Mouse (Mus musculus): ENCODE results near the gene Crispld2. TPM values are rescaled to one million over a fixed set of nuclear protein-coding genes. Genes with fewer than 3 reads are reported as not detected.

The Crispld2 gene
- total and polyA plus RNA-seq, 3 experiments: not detected

DNA sequence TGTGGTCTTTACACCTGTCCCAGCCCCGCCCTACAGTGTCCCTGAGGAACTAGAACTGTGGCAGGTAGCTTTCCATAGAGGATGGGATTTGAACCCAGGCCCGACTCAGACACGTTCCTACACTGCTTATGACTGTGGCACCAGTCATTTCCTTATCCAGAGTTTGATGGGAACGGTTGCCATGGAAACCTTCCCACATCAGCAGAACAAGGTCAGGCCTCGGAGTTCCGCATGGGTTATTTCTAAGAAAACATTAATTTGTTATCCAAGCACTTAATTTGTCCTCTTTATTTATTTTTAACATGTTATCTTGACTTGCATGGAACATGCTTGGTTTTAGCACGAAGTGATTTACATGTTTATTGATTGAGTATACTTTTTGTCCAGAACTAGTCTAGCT lies 9.5 kb downstream of the Crispld2 start:
- H3K9me3 ChIP-seq (replicated peaks; ENCODE audit: low read length): no peaks in the 10 kb centered on the region
- no peak overlapping the region for H3K4me2 ChIP-seq (ENCODE audit: insufficient read depth, low read depth, poor library complexity, severe bottlenecking)
- in situ Hi-C loops (cut with MboI; ENCODE audit: low pct_ligation_motif_present, low pct_unique_long_range_greater_than_20kb, low sequenced_read_pairs) (no loop called here), dilution Hi-C loops (cut with MboI; ENCODE audit: extremely low pct_ligation_motif_present, extremely low pct_unique_long_range_greater_than_20kb, low sequenced_read_pairs) (no loop called here)
- no peaks in the 10 kb centered on the region for H3K4me1 ChIP-seq (ENCODE audit: control insufficient read depth in 1 of 2, insufficient read depth in 2 of 2)
- H3K79me2 ChIP-seq (replicated peaks; ENCODE audit: control insufficient read depth, extremely low read depth, insufficient read depth, poor library complexity, severe bottlenecking): no peaks in the 10 kb centered on the region
- no peaks in the 10 kb centered on the region for H3K36me3 ChIP-seq (replicated peaks in 1 of 2; ENCODE audit: control insufficient read depth in 1 of 2, insufficient read depth in 1 of 2, low read length in 1 of 2)
- TF ChIP-seq SMC3 (IDR thresholded peaks at IDR 0.05; ENCODE audit: low read depth, low read length): no peak
- TF ChIP-seq TBP (conservative IDR thresholded peaks at IDR 0.05; ENCODE audit: low read depth, low read length): no peak
- TF ChIP-seq MAX (IDR thresholded peaks at IDR 0.05; ENCODE audit: low read length): no peak
- no peak for TF ChIP-seq ELF1 (IDR thresholded peaks at IDR 0.05; ENCODE audit: low read depth, low read length)
- TF ChIP-seq JUND (conservative IDR thresholded peaks at IDR 0.05; ENCODE audit: low read depth, low read length): no peak
- TF ChIP-seq MAZ (IDR thresholded peaks at IDR 0.05; ENCODE audit: low read depth, low read length): no peak
- TF ChIP-seq KAT2A (IDR thresholded peaks at IDR 0.05; ENCODE audit: insufficient replicate concordance, low read length): no peak
- TF ChIP-seq ZMIZ1 (IDR thresholded peaks at IDR 0.05; ENCODE audit: low read depth, low read length): no peak
- TF ChIP-seq POLR2A (IDR thresholded peaks at IDR 0.05; ENCODE audit: low read depth, low read length): no peak
- TF ChIP-seq ETS1 (conservative IDR thresholded peaks at IDR 0.05; ENCODE audit: low read depth, low read length): no peak
- H3K4me3 ChIP-seq (replicated peaks in 1 of 3; ENCODE audit: low read depth in 2 of 3, low read length in 2 of 3, poor library complexity in 1 of 3): no peak overlapping the region
- peaks cover 73% of the 10 kb centered on the region for H3K27me3 ChIP-seq (replicated peaks)
- no peak overlapping the region for H3K9ac ChIP-seq (ENCODE audit: insufficient read depth, low read depth)
- DNase-seq (ENCODE audit: extremely low read depth): no peak
- H3K27ac ChIP-seq (ENCODE audit: insufficient read depth, low read depth): no peak overlapping the region

GRCm38 (mm10) chr8:120002348-120002747 lies 10.1 kb downstream of the Crispld2 start:
- no peaks in the 10 kb centered on the region for H3K4me1 ChIP-seq (ENCODE audit: control insufficient read depth in 1 of 2, insufficient read depth in 2 of 2)

More at GRCm38 (mm10) chr8:120002348-120002747, 10.1 kb downstream of the Crispld2 start:
- no peak for TF ChIP-seq ETS1 (conservative IDR thresholded peaks at IDR 0.05; ENCODE audit: low read depth, low read length)
- TF ChIP-seq TCF12 (IDR thresholded peaks at IDR 0.05; ENCODE audit: low read depth, low read length): no peak
- no peak for TF ChIP-seq ZNF384 (IDR thresholded peaks at IDR 0.05; ENCODE audit: low read depth, low read length)
- no peak for TF ChIP-seq MEF2A (IDR thresholded peaks at IDR 0.05; ENCODE audit: borderline replicate concordance, low read depth, low read length)
- TF ChIP-seq RCOR1 (conservative IDR thresholded peaks at IDR 0.05; ENCODE audit: low read depth, low read length): no peak
- TF ChIP-seq PAX5 (IDR thresholded peaks at IDR 0.05; ENCODE audit: low read length): no peak
- TF ChIP-seq CHD2 (IDR thresholded peaks at IDR 0.05; ENCODE audit: low read length): no peak
- TF ChIP-seq NELFE (IDR thresholded peaks at IDR 0.05; ENCODE audit: low read depth, low read length): no peak
- no peak for TF ChIP-seq E2F4 (IDR thresholded peaks at IDR 0.05; ENCODE audit: insufficient replicate concordance, low read depth, low read length)
- TF ChIP-seq UBTF (IDR thresholded peaks at IDR 0.05; ENCODE audit: low read depth, low read length): no peak
- no peak for TF ChIP-seq SMC3 (IDR thresholded peaks at IDR 0.05; ENCODE audit: low read depth, low read length)
- no peak for TF ChIP-seq MAFK (IDR thresholded peaks at IDR 0.05; ENCODE audit: insufficient replicate concordance, low read length)
- TF ChIP-seq JUN (IDR thresholded peaks at IDR 0.05; ENCODE audit: insufficient read depth, low read depth, low read length): no peak
- DNase-seq (ENCODE audit: extremely low read depth): no peak
- in situ Hi-C loops (cut with MboI; ENCODE audit: low pct_ligation_motif_present, low pct_unique_long_range_greater_than_20kb, low sequenced_read_pairs) (no loop called here), dilution Hi-C loops (cut with MboI; ENCODE audit: extremely low pct_ligation_motif_present, extremely low pct_unique_long_range_greater_than_20kb, low sequenced_read_pairs) (no loop called here)
- H3K27ac ChIP-seq (ENCODE audit: insufficient read depth, low read depth): no peak overlapping the region
- no peak overlapping the region for H3K9ac ChIP-seq (ENCODE audit: insufficient read depth, low read depth)
- no peaks in the 10 kb centered on the region for H3K9me3 ChIP-seq (replicated peaks; ENCODE audit: low read length)
- H3K36me3 ChIP-seq (replicated peaks in 1 of 2; ENCODE audit: control insufficient read depth in 1 of 2, insufficient read depth in 1 of 2, low read length in 1 of 2): no peaks in the 10 kb centered on the region
- H3K4me3 ChIP-seq (replicated peaks in 1 of 3; ENCODE audit: low read depth in 2 of 3, low read length in 2 of 3, poor library complexity in 1 of 3): no peak overlapping the region
- no peak overlapping the region for H3K4me2 ChIP-seq (ENCODE audit: insufficient read depth, low read depth, poor library complexity, severe bottlenecking)
- H3K27me3 ChIP-seq (replicated peaks): peaks cover 75% of the 10 kb centered on the region
- H3K79me2 ChIP-seq (replicated peaks; ENCODE audit: control insufficient read depth, extremely low read depth, insufficient read depth, poor library complexity, severe bottlenecking): no peaks in the 10 kb centered on the region
